Mouse (Mus musculus): ENCODE measurements around the gene Srsf10.

- no peak for TF ChIP-seq POLR2A (IDR thresholded peaks at IDR 0.05; ENCODE audit: low read depth, low read length)
- TF ChIP-seq CTCF (IDR thresholded peaks at IDR 0.05; ENCODE audit: borderline replicate concordance, insufficient read depth, low read length) = no peak
These were observed 467 bp upstream of the Srsf10 start for GRCm38 (mm10) chr4:135855080-135855479.
